Mouse (Mus musculus) lung, postnatal 0 days (tissue): ENCODE measurements around the gene Tirap.

Source experiments
- CTCF ChIP-seq: IDR thresholded peaks from 2 replicates; pipeline ENCODE4 v1.5.1; 2016; ENCODE audit warnings: antibody characterized with exemption, mild to moderate bottlenecking
- EP300 ChIP-seq: IDR thresholded peaks from 2 replicates; pipeline ENCODE4 v1.6.1; 2016; ENCODE audit warnings: antibody characterized with exemption, mild to moderate bottlenecking, control low read depth

GRCm38 (mm10) chr9:35175251-35176123 is 24.6 kb downstream of the Tirap start, which contains the start of gene Dcps:
- TF ChIP-seq CTCF (peak; percentile 56), EP300 (peak; percentile 61)
